Mouse (Mus musculus): Measurements from ENCODE around the gene Npas2. TPM values are rescaled to one million over a fixed set of nuclear protein-coding genes. Genes with fewer than 3 reads are reported as not detected.

Gene Npas2
- total RNA-seq, 1 experiment from 2014 or later, result 0.50 TPM

DNA sequence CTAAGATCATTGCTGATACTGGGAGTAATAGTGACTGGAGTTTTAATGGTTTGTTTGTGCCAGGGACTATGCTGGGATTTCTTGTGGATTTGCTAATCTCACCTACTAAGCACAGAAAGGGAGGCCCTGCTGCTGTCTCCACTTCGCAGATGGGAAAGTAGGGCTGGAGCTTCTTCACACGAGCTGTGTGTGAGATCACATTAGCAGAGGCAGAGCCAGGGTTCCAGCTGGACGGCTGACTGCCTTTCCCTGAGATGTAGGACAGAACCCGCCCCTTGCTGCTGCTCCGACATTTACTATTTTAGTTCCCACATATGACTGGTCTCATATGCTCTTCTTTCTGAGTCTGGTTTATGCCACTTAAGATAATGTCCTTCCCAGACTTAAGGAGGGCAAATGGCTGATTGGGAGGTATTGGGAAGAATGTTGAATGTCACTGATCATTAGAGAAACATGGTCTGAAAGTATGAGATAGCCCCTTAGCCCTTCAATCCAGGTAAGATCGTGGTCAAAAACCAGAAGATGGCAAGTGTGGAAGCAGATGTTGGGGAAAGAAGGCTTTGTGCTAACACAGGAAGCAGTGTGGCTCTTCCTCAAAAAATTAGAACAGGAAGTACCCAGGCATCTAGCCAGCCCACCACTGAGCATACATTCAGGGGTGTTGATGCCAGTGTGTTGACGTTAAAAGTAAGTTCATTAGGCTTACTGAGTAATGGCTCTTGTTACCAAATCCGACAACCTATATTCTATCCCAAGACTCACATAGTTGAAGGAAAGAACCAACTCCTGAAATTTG, 66.8 kb downstream of the Npas2 start:
- peak; percentile 67 to 69 for ATAC-seq (replicated peaks in 1 of 2; ENCODE audit: insufficient read depth in 1 of 2, low FRiP score in 2 of 2, low TSS enrichment in 1 of 2, low read depth in 1 of 2, poor library complexity in 2 of 2, severe bottlenecking in 2 of 2)

DNA sequence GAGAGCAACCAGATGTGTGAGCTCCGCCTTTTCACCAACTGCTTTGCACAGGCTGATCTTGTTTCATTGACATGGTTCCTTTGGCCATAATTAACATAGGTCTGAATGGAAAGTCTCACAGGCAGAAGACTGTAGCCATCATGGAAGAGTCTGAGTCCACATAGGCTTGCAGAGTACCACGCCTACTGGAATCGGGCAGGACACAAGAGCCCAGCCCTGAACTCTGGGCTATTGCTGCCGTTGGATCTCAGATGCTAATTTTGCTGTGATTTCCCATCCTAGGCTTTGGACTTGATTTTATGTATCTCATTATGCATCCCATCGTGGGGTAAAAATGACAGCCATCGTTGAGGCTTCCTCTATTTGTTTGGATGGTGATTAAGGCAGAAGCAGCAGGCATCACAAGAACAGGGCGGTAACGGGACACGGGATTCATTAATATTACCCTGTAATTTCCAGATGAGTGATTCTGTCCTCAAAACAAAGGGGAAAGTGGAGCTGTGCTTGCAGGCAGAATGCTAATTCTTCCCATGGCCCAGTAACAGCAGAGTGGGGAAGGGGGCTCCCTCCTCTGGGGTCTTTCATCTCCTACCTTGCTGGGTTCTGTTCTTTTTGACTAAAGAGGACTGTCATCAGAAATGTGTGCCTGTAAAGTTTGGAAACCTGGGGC, 73.4 kb downstream of the Npas2 start:
- no peak for ATAC-seq (replicated peaks in 1 of 2; ENCODE audit: insufficient read depth in 1 of 2, low FRiP score in 2 of 2, low TSS enrichment in 1 of 2, low read depth in 1 of 2, poor library complexity in 2 of 2, severe bottlenecking in 2 of 2)

DNA sequence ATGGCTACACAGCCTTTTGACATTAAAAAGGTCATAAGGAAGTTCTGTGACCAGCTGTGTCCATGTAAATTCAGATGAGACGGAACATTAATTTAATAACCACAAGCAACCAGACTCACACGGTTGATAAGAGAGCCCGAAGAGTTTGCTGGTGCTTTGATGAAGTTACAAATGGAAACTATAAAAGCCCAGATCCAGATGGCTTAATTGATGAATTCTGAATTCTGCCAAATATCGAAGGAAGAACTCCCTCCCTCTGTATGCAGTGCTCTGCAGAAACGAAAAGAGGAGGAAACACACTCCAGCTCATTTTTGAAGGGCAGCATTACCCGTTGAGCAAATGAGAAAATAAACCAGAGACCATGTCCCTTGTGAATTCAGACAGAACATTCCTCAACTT, 79.4 kb downstream of the Npas2 start:
- no peak for ATAC-seq (replicated peaks in 1 of 2; ENCODE audit: insufficient read depth in 1 of 2, low FRiP score in 2 of 2, low TSS enrichment in 1 of 2, low read depth in 1 of 2, poor library complexity in 2 of 2, severe bottlenecking in 2 of 2)

DNA sequence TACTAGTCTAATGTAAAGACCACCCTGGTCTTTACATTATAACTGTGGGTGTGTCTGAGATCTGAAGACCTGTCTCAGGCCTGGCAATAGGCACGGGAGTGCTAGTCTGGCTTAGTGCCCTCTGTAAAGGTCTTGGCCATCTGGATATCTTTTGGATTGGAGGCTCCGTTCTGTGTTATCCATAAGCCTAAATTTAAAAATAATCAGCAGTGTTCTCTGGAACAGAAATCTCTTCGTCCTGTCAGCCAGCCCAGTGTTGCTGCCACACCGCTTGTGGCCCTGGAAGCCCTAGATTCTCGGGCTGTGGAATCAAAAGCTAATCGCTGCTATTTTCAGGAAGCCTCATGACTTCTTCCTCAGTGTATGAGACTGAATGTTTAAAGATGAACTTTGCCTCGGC, 86.9 kb downstream of the Npas2 start:
- ATAC-seq (replicated peaks in 1 of 2; ENCODE audit: insufficient read depth in 1 of 2, low FRiP score in 2 of 2, low TSS enrichment in 1 of 2, low read depth in 1 of 2, poor library complexity in 2 of 2, severe bottlenecking in 2 of 2), result no peak

DNA sequence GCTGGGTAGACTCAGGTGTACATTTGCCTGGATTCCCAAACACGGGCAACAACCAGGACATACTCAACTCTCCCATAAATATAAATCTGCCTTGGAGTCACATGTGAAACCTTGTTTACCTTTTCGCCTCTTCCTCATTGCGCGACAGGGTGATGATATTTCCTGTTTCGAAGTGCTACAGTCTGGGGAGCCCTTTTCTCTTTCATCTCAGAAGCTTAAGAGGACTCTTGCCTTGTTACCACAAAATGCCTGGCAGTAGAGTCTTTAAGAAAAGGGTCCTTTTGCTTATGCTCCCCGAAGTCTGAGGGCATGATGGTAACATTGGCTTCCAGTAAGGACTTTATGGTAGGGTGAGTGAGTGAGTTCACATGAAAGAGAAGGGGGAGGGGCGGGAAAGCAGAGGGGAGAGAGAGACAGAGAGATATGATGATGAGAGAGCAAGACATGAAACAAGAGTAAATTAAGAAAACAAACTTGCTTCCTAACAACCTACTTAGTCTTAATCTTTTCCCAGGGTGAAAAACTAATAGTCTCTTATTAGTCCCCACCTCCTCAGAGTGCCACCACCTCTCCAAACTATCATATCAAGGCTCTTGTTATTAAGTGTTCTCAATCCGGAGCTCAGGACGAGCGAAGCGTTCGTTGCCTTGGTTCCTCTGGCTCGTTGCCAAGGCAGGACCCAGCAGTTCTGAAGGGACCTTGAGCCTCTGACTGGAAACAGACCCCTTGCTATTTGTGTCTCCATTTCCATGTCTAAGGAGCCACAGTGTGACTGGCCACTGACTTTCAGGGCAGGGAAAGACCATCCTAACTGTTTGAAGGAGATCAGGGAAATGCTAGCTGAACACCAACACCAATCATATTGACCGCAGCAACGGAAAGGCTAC, 87.7 kb downstream of the Npas2 start:
- ATAC-seq (replicated peaks in 1 of 2; ENCODE audit: insufficient read depth in 1 of 2, low FRiP score in 2 of 2, low TSS enrichment in 1 of 2, low read depth in 1 of 2, poor library complexity in 2 of 2, severe bottlenecking in 2 of 2), result no peak

DNA sequence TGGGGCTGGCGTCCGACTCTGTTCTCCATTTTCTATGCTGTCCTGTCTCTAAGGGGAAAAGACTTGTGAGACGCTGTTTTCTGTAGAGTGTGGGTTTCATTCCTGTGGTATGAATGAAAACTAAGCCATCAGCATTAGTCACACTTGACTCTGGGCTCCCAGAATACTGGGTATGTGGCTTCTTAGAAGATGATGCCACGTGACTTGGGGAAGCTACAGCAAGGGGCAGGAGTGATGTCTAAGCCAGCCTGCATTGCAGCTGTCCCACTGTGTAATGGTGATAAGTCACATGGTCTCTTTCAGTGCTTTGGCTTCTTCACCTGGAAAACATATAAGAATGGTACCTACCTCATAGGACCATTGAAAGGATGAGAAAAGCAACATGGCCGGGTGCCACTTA, 88.4 kb downstream of the Npas2 start:
- no peak for ATAC-seq (replicated peaks in 1 of 2; ENCODE audit: insufficient read depth in 1 of 2, low FRiP score in 2 of 2, low TSS enrichment in 1 of 2, low read depth in 1 of 2, poor library complexity in 2 of 2, severe bottlenecking in 2 of 2)

DNA sequence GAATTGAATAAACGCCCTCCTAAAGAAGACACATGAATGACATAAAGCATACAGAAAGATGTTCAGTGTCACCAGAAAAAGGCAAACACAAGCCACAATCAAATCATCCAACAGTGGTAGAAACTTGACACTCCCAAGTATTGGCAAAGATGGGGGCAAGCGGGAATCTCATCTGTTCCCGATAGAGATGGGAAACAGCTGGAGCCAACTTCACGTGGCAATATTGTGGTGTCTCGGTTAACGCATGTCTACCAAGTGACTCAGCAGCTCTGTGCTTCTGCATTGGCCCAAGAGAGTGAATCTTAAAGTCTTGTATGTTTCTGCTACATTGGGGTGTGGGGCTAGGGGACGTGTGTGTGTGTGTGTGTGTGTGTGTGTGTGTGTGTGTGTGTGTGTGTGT, 89.8 kb downstream of the Npas2 start:
- ATAC-seq (replicated peaks in 1 of 2; ENCODE audit: insufficient read depth in 1 of 2, low FRiP score in 2 of 2, low TSS enrichment in 1 of 2, low read depth in 1 of 2, poor library complexity in 2 of 2, severe bottlenecking in 2 of 2), result no peak

DNA sequence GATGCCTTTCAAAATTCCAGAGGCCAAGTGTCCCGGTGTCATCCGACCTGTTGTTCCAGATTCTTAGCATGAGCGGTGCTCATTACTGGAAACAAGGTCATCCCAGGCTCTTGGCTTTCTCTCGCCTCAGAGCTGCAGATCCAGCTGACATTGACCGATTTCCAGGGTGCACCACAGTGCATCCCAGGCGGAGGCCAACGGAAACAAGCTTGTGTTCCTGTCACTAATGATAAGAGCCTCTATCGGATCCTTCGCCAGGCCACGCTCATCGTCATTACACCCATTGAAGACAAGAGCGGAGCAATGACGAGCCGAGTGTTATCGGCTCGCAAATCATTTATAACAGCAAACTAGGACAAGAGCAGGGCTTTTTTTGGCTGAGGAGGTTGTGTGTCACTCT, 91.3 kb downstream of the Npas2 start:
- ATAC-seq (replicated peaks in 1 of 2; ENCODE audit: insufficient read depth in 1 of 2, low FRiP score in 2 of 2, low TSS enrichment in 1 of 2, low read depth in 1 of 2, poor library complexity in 2 of 2, severe bottlenecking in 2 of 2), result no peak

DNA sequence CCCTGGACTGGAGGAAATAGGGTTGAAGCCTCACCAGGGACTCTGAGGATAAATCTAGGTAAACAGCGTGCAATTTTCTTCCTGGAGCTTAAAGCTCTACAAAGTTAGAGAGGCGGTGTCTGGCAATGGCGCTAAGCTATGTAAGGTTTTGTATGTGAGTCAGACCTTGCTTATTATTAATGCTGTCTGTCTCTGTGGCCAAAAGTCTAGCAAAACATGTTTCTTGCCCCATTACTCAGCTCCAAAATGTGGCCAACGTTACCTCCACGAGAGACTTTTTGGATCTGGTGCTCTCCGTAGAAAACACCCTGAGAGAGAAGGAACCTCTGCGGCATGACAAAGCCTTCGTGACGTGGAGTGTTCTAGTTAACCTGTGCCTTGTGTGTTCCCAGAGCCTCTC, 93.5 kb downstream of the Npas2 start:
- no peak for ATAC-seq (replicated peaks in 1 of 2; ENCODE audit: insufficient read depth in 1 of 2, low FRiP score in 2 of 2, low TSS enrichment in 1 of 2, low read depth in 1 of 2, poor library complexity in 2 of 2, severe bottlenecking in 2 of 2)

DNA sequence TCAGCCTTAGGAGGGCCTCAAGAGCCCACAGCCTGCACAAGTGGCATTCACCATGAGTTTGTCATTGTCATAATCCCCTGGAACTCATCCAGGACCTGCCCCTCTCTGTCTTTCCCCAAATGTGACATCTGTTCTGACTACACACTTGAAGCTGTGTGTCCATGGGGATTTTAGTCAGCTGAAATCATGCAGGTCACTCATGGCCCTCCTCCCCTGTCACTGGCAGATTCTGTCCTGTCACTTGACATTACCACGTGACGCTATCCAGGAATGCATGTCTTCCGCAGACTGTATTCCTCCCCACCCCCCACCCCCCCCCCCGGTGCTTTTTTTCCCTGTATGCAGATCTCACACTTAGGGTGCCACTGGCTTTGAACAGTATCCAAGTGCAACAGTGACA, 94.3 kb downstream of the Npas2 start:
- ATAC-seq (replicated peaks in 1 of 2; ENCODE audit: insufficient read depth in 1 of 2, low FRiP score in 2 of 2, low TSS enrichment in 1 of 2, low read depth in 1 of 2, poor library complexity in 2 of 2, severe bottlenecking in 2 of 2), result no peak; a peak in 1 of 4 replicates

DNA sequence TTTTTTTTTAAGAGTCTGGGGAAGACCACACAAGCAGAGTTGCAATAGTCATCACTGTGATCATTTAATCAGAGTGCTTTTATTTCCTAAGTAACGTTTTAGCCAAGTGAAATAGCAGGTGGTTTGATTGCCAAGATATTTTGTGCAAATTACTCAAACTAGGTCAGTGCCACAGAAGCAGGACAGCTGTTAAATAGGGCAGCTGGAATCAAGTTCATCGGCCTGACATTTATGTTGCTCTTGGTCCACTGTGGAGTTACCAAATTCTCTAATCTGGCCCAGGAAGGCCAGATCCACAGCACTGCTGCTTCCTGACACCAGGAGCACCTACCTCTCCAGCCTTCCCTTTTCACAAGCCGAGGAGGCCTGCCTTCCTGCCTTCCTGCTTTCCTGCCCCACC, 94.9 kb downstream of the Npas2 start:
- no peak for ATAC-seq (replicated peaks in 1 of 2; ENCODE audit: insufficient read depth in 1 of 2, low FRiP score in 2 of 2, low TSS enrichment in 1 of 2, low read depth in 1 of 2, poor library complexity in 2 of 2, severe bottlenecking in 2 of 2)

DNA sequence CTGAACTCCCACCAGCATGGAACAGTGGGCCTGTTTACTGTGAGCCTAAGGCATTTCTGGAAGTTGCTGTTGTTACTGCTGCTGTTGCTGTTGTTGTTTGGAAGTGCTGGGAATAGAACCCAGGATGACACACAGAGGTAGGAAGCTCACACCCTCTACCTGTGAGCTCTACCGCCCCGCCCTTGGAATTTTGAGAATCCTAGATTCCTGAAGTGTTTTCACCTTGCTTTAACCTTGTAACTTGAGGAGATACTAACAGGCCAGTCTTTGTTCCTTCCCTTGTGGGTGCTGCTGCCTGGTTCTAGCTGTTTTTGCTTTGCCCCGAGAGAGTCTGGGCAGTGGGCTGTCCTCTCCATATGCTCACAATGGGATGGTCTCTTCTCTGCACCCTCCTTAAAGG, 98.5 kb downstream of the Npas2 start:
- no peak for ATAC-seq (replicated peaks in 1 of 2; ENCODE audit: insufficient read depth in 1 of 2, low FRiP score in 2 of 2, low TSS enrichment in 1 of 2, low read depth in 1 of 2, poor library complexity in 2 of 2, severe bottlenecking in 2 of 2)

DNA sequence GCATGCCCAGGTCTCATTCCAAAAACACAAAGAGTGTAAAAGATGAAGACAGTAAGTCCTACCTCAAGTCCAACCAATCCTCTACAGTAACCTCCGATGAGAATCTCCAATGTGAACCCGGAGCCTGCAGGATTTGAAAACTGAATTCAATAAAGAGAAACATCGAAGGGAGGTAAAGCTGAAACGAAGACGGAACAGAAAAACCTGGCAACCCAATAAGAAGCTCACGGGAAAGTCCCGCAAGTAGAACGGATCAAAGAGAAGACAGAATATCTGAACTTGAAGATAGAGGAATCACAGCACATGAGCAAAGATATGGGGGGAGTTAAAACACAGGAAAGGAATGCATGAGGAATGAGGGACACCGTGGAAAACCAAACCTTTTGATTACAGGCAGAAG, 104.8 kb downstream of the Npas2 start:
- no peak for ATAC-seq (replicated peaks in 1 of 2; ENCODE audit: insufficient read depth in 1 of 2, low FRiP score in 2 of 2, low TSS enrichment in 1 of 2, low read depth in 1 of 2, poor library complexity in 2 of 2, severe bottlenecking in 2 of 2)

DNA sequence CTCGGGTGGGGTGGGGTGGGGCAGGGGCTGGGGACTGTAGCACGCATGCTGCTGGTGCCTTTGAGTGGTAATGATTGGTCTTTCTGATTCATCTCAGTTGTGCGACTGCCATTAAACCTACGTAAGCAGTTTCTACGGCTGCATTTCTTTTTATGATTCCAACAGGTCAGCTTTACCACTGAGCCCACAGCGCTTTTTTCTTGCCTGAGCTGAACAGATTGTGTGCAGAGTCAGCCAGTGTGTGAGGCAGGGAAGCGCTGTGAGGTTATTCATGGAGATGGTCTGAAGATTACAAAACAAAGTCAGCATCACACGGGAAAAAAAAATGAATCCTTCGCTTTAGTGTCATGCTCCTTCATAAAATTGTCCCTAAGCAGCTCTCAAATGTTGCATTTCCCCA, 106.7 kb downstream of the Npas2 start:
- ATAC-seq (replicated peaks in 1 of 2; ENCODE audit: insufficient read depth in 1 of 2, low FRiP score in 2 of 2, low TSS enrichment in 1 of 2, low read depth in 1 of 2, poor library complexity in 2 of 2, severe bottlenecking in 2 of 2), result no peak

DNA sequence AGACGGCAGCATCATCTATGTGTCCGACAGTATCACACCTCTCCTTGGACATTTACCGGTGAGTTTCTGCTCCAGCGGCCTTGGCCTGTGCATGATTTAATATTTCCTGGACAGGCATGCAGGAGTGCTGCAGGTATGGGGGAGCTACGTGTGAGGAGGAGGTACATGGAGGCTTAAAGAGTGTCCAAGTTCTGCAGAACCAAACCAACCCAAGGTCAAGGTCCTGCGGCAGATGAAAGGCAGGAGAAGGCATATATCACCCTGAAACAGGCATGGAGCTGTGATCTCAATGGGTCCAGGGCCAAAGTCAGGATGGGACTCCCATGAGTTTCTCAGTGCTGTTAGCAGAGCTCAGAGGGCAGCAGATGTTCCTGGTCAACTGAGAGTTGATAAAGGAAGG, 107.1 kb downstream of the Npas2 start:
- no peak for ATAC-seq (replicated peaks in 1 of 2; ENCODE audit: insufficient read depth in 1 of 2, low FRiP score in 2 of 2, low TSS enrichment in 1 of 2, low read depth in 1 of 2, poor library complexity in 2 of 2, severe bottlenecking in 2 of 2)

DNA sequence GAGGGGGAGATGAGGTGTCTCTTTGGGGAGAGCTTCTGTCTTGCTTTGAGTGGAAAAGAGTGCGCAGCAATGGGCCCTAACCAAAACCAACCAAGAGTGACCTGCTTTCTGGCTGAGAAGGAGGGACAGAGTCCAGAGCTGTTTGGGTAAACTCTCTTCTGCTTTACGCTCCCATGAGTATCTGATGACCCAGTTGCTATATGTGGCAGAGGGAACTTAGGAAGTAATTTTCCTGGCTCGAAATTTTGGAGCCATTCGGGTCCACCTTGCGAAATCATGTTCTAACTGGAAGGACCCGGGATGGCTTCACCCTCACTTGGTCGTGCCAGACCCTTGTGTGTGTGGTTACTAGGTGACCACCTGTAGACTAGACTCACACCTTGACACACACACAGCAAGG, 108.7 kb downstream of the Npas2 start:
- ATAC-seq (replicated peaks in 1 of 2; ENCODE audit: insufficient read depth in 1 of 2, low FRiP score in 2 of 2, low TSS enrichment in 1 of 2, low read depth in 1 of 2, poor library complexity in 2 of 2, severe bottlenecking in 2 of 2), result no peak

DNA sequence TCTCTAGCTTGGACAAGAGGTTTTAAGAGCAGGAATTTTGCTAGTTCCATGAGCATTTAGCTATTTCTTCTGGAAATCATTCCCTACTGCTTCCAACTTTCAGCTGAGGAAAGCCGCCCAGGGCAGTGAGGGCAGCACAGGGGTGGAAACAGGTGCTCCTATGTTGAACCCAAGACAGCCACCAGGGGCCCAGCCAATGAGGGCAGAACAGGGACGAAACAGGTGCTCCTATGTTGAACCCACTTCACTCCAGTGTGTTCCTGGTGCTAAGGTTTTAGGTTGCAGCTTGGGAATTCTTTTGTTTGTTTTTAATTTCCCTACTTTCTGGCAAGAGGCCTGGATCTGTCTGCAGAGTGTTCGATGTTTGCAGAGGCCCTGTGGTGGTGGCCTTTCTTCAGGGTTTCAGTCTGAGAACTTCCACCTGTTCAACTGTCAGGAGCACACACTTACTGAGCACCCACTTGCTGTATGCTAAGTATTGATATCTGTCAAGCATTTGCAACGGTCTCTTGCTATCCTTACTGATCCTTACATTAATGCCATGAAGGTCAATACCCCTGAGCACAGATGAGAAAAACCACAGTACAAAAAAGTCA, 109.6 kb downstream of the Npas2 start:
- ATAC-seq (replicated peaks in 1 of 2; ENCODE audit: insufficient read depth in 1 of 2, low FRiP score in 2 of 2, low TSS enrichment in 1 of 2, low read depth in 1 of 2, poor library complexity in 2 of 2, severe bottlenecking in 2 of 2), result no peak

DNA sequence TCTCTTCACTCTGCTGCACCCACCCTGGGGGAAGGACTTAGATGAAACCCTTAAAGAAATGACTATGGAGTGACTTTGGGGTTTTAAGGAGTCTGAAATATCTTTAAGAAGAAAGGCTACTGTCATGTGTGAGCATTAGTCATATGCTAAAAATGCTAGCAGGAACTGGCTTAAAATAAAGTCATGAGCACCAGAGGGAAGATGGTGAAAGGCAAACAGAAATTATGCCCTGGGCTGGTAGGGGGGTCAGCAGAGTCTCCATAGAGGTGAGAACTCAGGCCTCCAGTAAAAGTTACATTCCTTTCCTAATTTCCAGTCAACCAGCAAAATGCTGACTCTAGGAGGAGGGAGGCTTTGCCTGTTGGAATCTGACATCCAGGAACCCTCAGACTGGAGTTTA, 113.8 kb downstream of the Npas2 start:
- no peak for ATAC-seq (replicated peaks in 1 of 2; ENCODE audit: insufficient read depth in 1 of 2, low FRiP score in 2 of 2, low TSS enrichment in 1 of 2, low read depth in 1 of 2, poor library complexity in 2 of 2, severe bottlenecking in 2 of 2)
